Mouse (Mus musculus) kidney, embryonic 14.5 days (tissue): Measurements from ENCODE around the gene Slc43a1. TPM values are rescaled to one million over a fixed set of nuclear protein-coding genes. Genes with fewer than 3 reads are reported as not detected.

ENCODE experiments used
- ATAC-seq: fragments of 200-750 bp; cut with Nextera tagmentation; 2 replicates; pipeline ENCODE4 v1.8.0; 2017; ENCODE audit warnings: moderate number of reproducible peaks, mild to moderate bottlenecking, moderate TSS enrichment, moderate library complexity; ENCODE audit not compliant: low FRiP score, low TSS enrichment
- H3K27ac ChIP-seq: fragments of 300-500 bp; sonication (generic); 2 replicates; pipeline ENCODE4 v1.5.1; 2014; ENCODE audit warnings: low read depth, mild to moderate bottlenecking, low read length, moderate library complexity, mixed read lengths
- H3K27me3 ChIP-seq: fragments of 300-500 bp; sonication (generic); 2 replicates; pipeline ENCODE4 v1.6.1; 2014; ENCODE audit warnings: mild to moderate bottlenecking, low read length; ENCODE audit not compliant: control insufficient read depth, insufficient read depth
- H3K36me3 ChIP-seq: fragments of 300-500 bp; sonication (generic); 2 replicates; pipeline ENCODE4 v1.6.1; 2014; ENCODE audit warnings: low read length, mixed read lengths; ENCODE audit not compliant: control insufficient read depth, insufficient read depth
- H3K4me1 ChIP-seq: fragments of 300-500 bp; sonication (generic); 2 replicates; pipeline ENCODE4 v1.6.1; 2014; ENCODE audit warnings: low read length, mixed read lengths; ENCODE audit not compliant: control insufficient read depth, insufficient read depth
- H3K4me2 ChIP-seq: fragments of 300-500 bp; sonication (generic); replicated peaks from 2 replicates; pipeline ENCODE4 v1.6.1; 2014; ENCODE audit warnings: low read depth, mild to moderate bottlenecking, low read length
- H3K4me3 ChIP-seq: fragments of 300-500 bp; sonication (generic); 2 replicates; pipeline ENCODE4 v1.5.1; 2014; ENCODE audit warnings: mild to moderate bottlenecking, low read length
- H3K9ac ChIP-seq: fragments of 300-500 bp; sonication (generic); 2 replicates; pipeline ENCODE4 v1.6.1; 2014; ENCODE audit warnings: low read depth, mild to moderate bottlenecking, low read length, moderate library complexity
- H3K9me3 ChIP-seq: fragments of 300-500 bp; sonication (generic); 2 replicates; pipeline ENCODE4 v1.6.1; 2016; ENCODE audit warnings: low read length; ENCODE audit not compliant: control insufficient read depth
- WGBS: fragments of 180-500 bp; shearing (Covaris S2); extraction: QIAGEN DNeasy Blood & Tissue Kit; methylation state at CpG from one replicate; pipeline ENCODE4 v1.1.7; 2014; 5-methylcytosine and 5-hydroxymethylcytosine counted together
- polyA plus RNA-seq: library from polyadenylated mRNA; unstranded; fragments of >200 nt; fragmentation: Nextera tagmentation; extraction: Ambion mirVana; gene quantifications from 2 replicates; pipeline ENCODE4 v1.2.1, GENCODE M21; 2014

The Slc43a1 gene
- polyA plus RNA-seq, 1 experiment from 2014 or later: 19.4 TPM

GRCm38 (mm10) chr2:84822552-84822951 lies 16.1 kb upstream of the Slc43a1 start, which contains the start of gene Smtnl1:
TSS of gene Smtnl1 (minus strand) at chr2:84822652.
- Histone ChIP-seq H3K9ac (no peak within 1 kb of the TSS), H3K9me3 (no peaks in the 10 kb centered on the region), H3K36me3 (no peaks in the 10 kb centered on the region), H3K4me1 (peaks cover 4% of the 10 kb centered on the region; the same call in 1 of the 2 replicates), H3K4me3 (no peak within 1 kb of the TSS), H3K27me3 (no peaks in the 10 kb centered on the region), H3K4me2 (no peak within 1 kb of the TSS), H3K27ac (no peak within 1 kb of the TSS)
- no peak for ATAC-seq
- 51% methylated on average over 13 of the region's 13 CpGs for WGBS

- no peaks in the 10 kb centered on the region for H3K36me3 ChIP-seq
- 17% methylated on average over 2 of the region's 2 CpGs for WGBS
- no peaks in the 10 kb centered on the region for H3K9me3 ChIP-seq
- no peak overlapping the region for H3K4me2 ChIP-seq
- no peaks in the 10 kb centered on the region for H3K27me3 ChIP-seq
- peaks cover 10% of the 10 kb centered on the region; the same call in 1 of the 2 replicates for H3K4me1 ChIP-seq
- ATAC-seq: no peak
- H3K9ac ChIP-seq: no peak overlapping the region
- no peak overlapping the region for H3K27ac ChIP-seq
- H3K4me3 ChIP-seq: no peak overlapping the region
Measured at GRCm38 (mm10) chr2:84823237-84823636, 15.4 kb upstream of the Slc43a1 start.

GRCm38 (mm10) chr2:84826488-84827282 lies 12.0 kb upstream of the Slc43a1 start, which contains the start of gene Timm10:
TSS of gene Timm10 (plus strand) at chr2:84826997.
- H3K4me2 ChIP-seq: peak within 1 kb of the TSS; percentile 80
- H3K27ac ChIP-seq: peak within 1 kb of the TSS; percentile 38
- under 1% methylated on average over 34 of the region's 34 CpGs for WGBS
- peak within 1 kb of the TSS; percentile 54 for H3K9ac ChIP-seq
- peaks cover 10% of the 10 kb centered on the region; the same call in 1 of the 2 replicates for H3K4me1 ChIP-seq
- H3K27me3 ChIP-seq: no peaks in the 10 kb centered on the region
- H3K4me3 ChIP-seq: peak within 1 kb of the TSS; percentile 97
- H3K36me3 ChIP-seq: peaks cover 13% of the 10 kb centered on the region
- H3K9me3 ChIP-seq: no peaks in the 10 kb centered on the region
- ATAC-seq: peak; percentile 91

- peak; percentile 11; the same call in 1 of the 2 replicates for ATAC-seq
- Histone ChIP-seq H3K4me2 (peak overlapping the region; percentile 80), H3K27me3 (no peaks in the 10 kb centered on the region), H3K36me3 (peaks cover 13% of the 10 kb centered on the region), H3K9ac (peak overlapping the region; percentile 54), H3K4me1 (peaks cover 10% of the 10 kb centered on the region; the same call in 1 of the 2 replicates), H3K9me3 (no peaks in the 10 kb centered on the region), H3K4me3 (peak overlapping the region; percentile 97), H3K27ac (peak overlapping the region; percentile 38)
- under 1% methylated on average over 29 of the region's 29 CpGs for WGBS
Measured at GRCm38 (mm10) chr2:84827283-84827920, 11.2 kb upstream of the Slc43a1 start.

DNA sequence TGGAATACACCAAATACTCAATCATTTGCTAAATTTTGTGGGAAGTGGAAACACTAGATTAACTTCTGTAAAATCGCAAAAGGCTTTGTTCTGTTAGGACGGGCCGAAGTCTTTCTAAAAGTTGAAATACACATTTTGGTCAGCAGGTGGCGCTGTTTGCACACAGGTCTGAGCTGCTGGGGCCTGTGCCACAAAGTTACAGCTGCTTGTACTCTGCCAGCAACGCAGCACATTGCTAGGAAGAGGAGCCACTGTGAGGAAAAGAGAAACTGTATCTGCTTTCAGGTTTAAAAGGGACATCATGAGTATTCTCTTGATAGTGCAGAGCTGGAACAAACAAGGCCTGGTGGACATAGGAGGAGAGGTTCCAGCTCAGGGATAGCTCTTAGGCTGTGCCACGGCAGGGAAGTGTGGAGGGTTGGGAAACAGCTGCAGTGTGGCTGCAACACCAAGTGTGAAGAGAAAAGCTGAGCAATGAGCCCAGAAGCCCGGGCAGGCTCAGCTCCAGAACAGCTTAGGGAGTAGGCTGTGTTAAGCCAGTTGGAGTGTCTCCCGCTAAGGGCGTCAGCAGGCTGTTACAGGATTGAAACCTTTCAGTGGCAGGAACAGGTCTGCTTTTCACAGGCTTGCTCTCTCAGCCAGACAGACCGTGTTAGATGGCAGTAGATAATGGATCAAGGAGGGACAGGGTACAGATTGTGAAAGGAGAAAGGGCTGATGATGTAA lies 6.8 kb upstream of the Slc43a1 start:
- Histone ChIP-seq H3K4me3 (no peak overlapping the region), H3K4me1 (peaks cover 6% of the 10 kb centered on the region; the same call in 1 of the 2 replicates), H3K4me2 (no peak overlapping the region), H3K27ac (no peak overlapping the region), H3K9me3 (no peaks in the 10 kb centered on the region), H3K9ac (no peak overlapping the region; the same call in 1 of the 2 replicates), H3K27me3 (no peaks in the 10 kb centered on the region), H3K36me3 (peaks cover 13% of the 10 kb centered on the region)
- 36% methylated on average over 10 of the region's 10 CpGs for WGBS
- peak; percentile 64; the same call in 1 of the 2 replicates for ATAC-seq

GRCm38 (mm10) chr2:84837107-84837506 lies 1.5 kb upstream of the Slc43a1 start:
- no peak overlapping the region for H3K27ac ChIP-seq

GRCm38 (mm10) chr2:84837817-84838592 lies 645 bp upstream of the Slc43a1 start:
- Histone ChIP-seq H3K27ac (no peak overlapping the region), H3K9ac (no peak overlapping the region), H3K4me1 (peaks cover 9% of the 10 kb centered on the region; the same call in 1 of the 2 replicates), H3K4me3 (no peak overlapping the region; the same call in 1 of the 2 replicates), H3K36me3 (no peaks in the 10 kb centered on the region), H3K27me3 (0 out of 2 replicates have a peak, but pooled peaks cover 8% of the 10 kb centered on the region), H3K4me2 (peak overlapping the region; percentile 74; the same call in 1 of the 2 replicates), H3K9me3 (no peaks in the 10 kb centered on the region)
- WGBS: 29% methylated on average over 9 of the region's 9 CpGs
- ATAC-seq: no peak

More at GRCm38 (mm10) chr2:84837107-84837506, 1.5 kb upstream of the Slc43a1 start:
- H3K36me3 ChIP-seq: no peaks in the 10 kb centered on the region
- no peak overlapping the region for H3K4me2 ChIP-seq
- no peak overlapping the region for H3K9ac ChIP-seq
- peaks cover 7% of the 10 kb centered on the region; the same call in 1 of the 2 replicates for H3K4me1 ChIP-seq
- WGBS: 54% methylated on average over 8 of the region's 8 CpGs
- no peak overlapping the region for H3K4me3 ChIP-seq
- no peaks in the 10 kb centered on the region for H3K9me3 ChIP-seq
- H3K27me3 ChIP-seq: 0 out of 2 replicates have a peak, but pooled peaks cover 8% of the 10 kb centered on the region
- ATAC-seq: no peak
